Mouse (Mus musculus) kidney, embryonic 14.5 days (tissue): ENCODE measurements at regions not wholly inside any gene's neighbourhood (a gene's known extent, or its start where the extent isn't known, plus 50 kb on each side); places are given as distances from the start of the nearest gene placed in this dataset.

Experiments
- ATAC-seq: fragments of 200-750 bp; cut with Nextera tagmentation; 2 replicates; pipeline ENCODE4 v1.8.0; 2017; ENCODE audit warnings: moderate number of reproducible peaks, mild to moderate bottlenecking, moderate TSS enrichment, moderate library complexity; ENCODE audit not compliant: low FRiP score, low TSS enrichment
- H3K27ac ChIP-seq: fragments of 300-500 bp; sonication (generic); 2 replicates; pipeline ENCODE4 v1.5.1; 2014; ENCODE audit warnings: low read depth, mild to moderate bottlenecking, low read length, moderate library complexity, mixed read lengths
- H3K27me3 ChIP-seq: fragments of 300-500 bp; sonication (generic); 2 replicates; pipeline ENCODE4 v1.6.1; 2014; ENCODE audit warnings: mild to moderate bottlenecking, low read length; ENCODE audit not compliant: control insufficient read depth, insufficient read depth
- H3K36me3 ChIP-seq: fragments of 300-500 bp; sonication (generic); 2 replicates; pipeline ENCODE4 v1.6.1; 2014; ENCODE audit warnings: low read length, mixed read lengths; ENCODE audit not compliant: control insufficient read depth, insufficient read depth
- H3K4me1 ChIP-seq: fragments of 300-500 bp; sonication (generic); 2 replicates; pipeline ENCODE4 v1.6.1; 2014; ENCODE audit warnings: low read length, mixed read lengths; ENCODE audit not compliant: control insufficient read depth, insufficient read depth
- H3K4me2 ChIP-seq: fragments of 300-500 bp; sonication (generic); replicated peaks from 2 replicates; pipeline ENCODE4 v1.6.1; 2014; ENCODE audit warnings: low read depth, mild to moderate bottlenecking, low read length
- H3K4me3 ChIP-seq: fragments of 300-500 bp; sonication (generic); 2 replicates; pipeline ENCODE4 v1.5.1; 2014; ENCODE audit warnings: mild to moderate bottlenecking, low read length
- H3K9ac ChIP-seq: fragments of 300-500 bp; sonication (generic); 2 replicates; pipeline ENCODE4 v1.6.1; 2014; ENCODE audit warnings: low read depth, mild to moderate bottlenecking, low read length, moderate library complexity
- H3K9me3 ChIP-seq: fragments of 300-500 bp; sonication (generic); 2 replicates; pipeline ENCODE4 v1.6.1; 2016; ENCODE audit warnings: low read length; ENCODE audit not compliant: control insufficient read depth
- WGBS: fragments of 180-500 bp; shearing (Covaris S2); extraction: QIAGEN DNeasy Blood & Tissue Kit; methylation state at CpG from one replicate; pipeline ENCODE4 v1.1.7; 2014; 5-methylcytosine and 5-hydroxymethylcytosine counted together

DNA sequence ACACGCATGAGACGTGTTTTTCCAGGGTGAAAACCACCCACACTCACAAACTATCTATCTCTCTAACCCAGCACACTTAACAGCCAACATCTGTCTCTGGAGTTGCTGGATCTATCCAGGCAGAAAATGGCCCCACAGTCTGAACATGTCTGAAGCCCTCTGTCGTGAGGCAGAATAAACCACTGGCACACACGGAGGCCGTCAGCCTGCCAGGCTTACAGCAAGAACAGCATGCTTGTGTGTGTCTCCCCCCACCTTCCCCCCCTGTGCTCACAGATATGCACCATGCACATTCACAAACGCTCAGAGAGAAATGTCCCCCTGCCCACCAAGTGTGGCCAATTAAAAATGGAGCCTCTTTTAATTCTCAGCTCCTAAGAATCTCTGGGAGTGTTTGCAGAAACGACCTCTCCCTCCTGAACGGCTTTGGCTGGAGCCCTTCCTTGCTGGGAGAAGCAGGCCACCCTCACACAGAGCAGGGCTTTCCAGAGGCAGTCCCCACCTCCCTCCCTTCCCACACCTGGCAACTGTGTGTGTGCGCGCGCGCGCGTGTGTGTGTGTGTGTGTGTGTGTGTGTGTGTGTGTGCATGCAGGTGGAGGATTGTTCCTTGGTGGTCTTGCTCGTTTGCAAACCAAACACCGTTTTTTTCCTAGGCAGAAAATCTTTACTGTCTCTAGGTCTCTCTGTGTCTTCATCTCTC, 88.7 kb downstream of the Edn3 start:
- no peaks in the 10 kb centered on the region for H3K27me3 ChIP-seq
- 0 out of 2 replicates have a peak, but pooled peaks have one; percentile 25 for ATAC-seq
- H3K9ac ChIP-seq: no peak overlapping the region
- H3K27ac ChIP-seq: no peak overlapping the region
- H3K4me1 ChIP-seq: peaks cover 18% of the 10 kb centered on the region; the same call in 1 of the 2 replicates
- no peaks in the 10 kb centered on the region for H3K36me3 ChIP-seq
- no peaks in the 10 kb centered on the region for H3K9me3 ChIP-seq
- 52% methylated on average over 16 of the region's 16 CpGs for WGBS
- H3K4me2 ChIP-seq: no peak overlapping the region
- H3K4me3 ChIP-seq: no peak overlapping the region

- no peaks in the 10 kb centered on the region for H3K36me3 ChIP-seq
- peaks cover 18% of the 10 kb centered on the region; the same call in 1 of the 2 replicates for H3K4me1 ChIP-seq
- WGBS: 46% methylated on average over 16 of the region's 16 CpGs
- ATAC-seq: no peak
- H3K9ac ChIP-seq: no peak overlapping the region
- H3K9me3 ChIP-seq: no peaks in the 10 kb centered on the region
- peak overlapping the region; percentile 32; the same call in 1 of the 2 replicates for H3K27ac ChIP-seq
- H3K4me2 ChIP-seq: no peak overlapping the region
- H3K27me3 ChIP-seq: no peaks in the 10 kb centered on the region
- no peak overlapping the region for H3K4me3 ChIP-seq
Observed at GRCm38 (mm10) chr2:174850860-174851259, 90.4 kb downstream of the Edn3 start.

- 14% methylated on average over 22 of the region's 22 CpGs for WGBS
- H3K4me1 ChIP-seq: peaks cover 18% of the 10 kb centered on the region; the same call in 1 of the 2 replicates
- ATAC-seq: peak; percentile 63
- H3K27ac ChIP-seq: peak overlapping the region; percentile 74; the same call in 1 of the 2 replicates
- no peaks in the 10 kb centered on the region for H3K9me3 ChIP-seq
- H3K4me3 ChIP-seq: no peak overlapping the region
- H3K4me2 ChIP-seq: no peak overlapping the region
- H3K27me3 ChIP-seq: no peaks in the 10 kb centered on the region
- H3K36me3 ChIP-seq: no peaks in the 10 kb centered on the region
- H3K9ac ChIP-seq: no peak overlapping the region
Observed at GRCm38 (mm10) chr2:174851525-174852330, 91.3 kb downstream of the Edn3 start.

GRCm38 (mm10) chr2:174853786-174854185, 93.4 kb downstream of the Edn3 start:
- Histone ChIP-seq H3K4me3 (no peak overlapping the region), H3K9me3 (no peaks in the 10 kb centered on the region), H3K4me2 (no peak overlapping the region), H3K36me3 (no peaks in the 10 kb centered on the region), H3K27me3 (no peaks in the 10 kb centered on the region), H3K9ac (no peak overlapping the region), H3K27ac (no peak overlapping the region), H3K4me1 (peaks cover 25% of the 10 kb centered on the region)
- ATAC-seq: no peak
- WGBS: 74% methylated on average over 8 of the region's 8 CpGs

DNA sequence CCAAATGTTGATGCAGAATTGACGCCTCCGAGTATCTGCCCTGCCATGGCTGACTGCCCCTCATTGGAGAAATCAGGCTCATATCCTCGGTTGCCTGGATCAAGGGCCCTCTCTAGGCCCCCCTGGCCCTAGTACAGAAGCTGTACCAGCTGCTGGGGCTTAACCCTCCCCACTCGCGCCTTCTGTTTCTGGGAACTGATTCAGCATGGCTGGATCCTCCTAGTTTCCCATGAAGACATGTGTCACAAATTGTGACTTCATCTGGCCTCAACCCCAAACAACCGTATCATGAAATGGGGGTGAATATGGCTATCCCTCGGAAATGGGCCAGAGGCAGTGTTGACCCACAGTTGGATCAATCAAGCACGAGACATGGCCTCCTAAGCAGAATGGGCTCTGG, 95.1 kb downstream of the Edn3 start:
- Histone ChIP-seq H3K4me2 (no peak overlapping the region), H3K9ac (no peak overlapping the region), H3K36me3 (no peaks in the 10 kb centered on the region), H3K4me1 (peaks cover 23% of the 10 kb centered on the region), H3K27me3 (no peaks in the 10 kb centered on the region), H3K27ac (no peak overlapping the region), H3K4me3 (no peak overlapping the region), H3K9me3 (no peaks in the 10 kb centered on the region)
- WGBS: 77% methylated on average over 8 of the region's 8 CpGs
- no peak for ATAC-seq

DNA sequence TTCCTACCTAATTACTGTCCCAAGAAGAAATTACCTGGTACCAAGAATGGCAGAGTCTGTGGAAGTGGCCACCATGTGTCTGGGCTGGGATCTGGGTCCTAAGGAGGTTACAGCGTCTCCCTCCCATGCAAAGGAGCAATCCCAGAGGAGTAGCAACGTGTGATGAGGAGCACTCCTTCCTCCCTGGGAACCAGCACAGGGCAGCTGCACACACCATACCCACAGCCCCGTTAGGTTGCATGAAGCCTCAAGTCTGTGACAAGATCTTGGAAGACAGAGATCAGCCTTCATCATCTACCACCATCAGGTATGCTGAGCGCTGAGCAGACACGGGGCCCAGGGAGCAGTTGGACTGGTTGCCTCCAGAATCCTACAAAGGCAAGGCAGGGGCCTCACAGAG, 95.7 kb downstream of the Edn3 start:
- WGBS: 95% methylated on average over 5 of the region's 5 CpGs
- peaks cover 23% of the 10 kb centered on the region for H3K4me1 ChIP-seq

GRCm38 (mm10) chr2:174858011-174858834, 97.8 kb downstream of the Edn3 start:
- Histone ChIP-seq H3K4me3 (no peak overlapping the region), H3K4me2 (no peak overlapping the region), H3K27me3 (no peaks in the 10 kb centered on the region), H3K4me1 (peaks cover 16% of the 10 kb centered on the region), H3K9me3 (no peaks in the 10 kb centered on the region), H3K27ac (peak overlapping the region; percentile 90), H3K9ac (peak overlapping the region; percentile 23; the same call in 1 of the 2 replicates), H3K36me3 (no peaks in the 10 kb centered on the region)
- 11% methylated on average over 15 of the region's 15 CpGs for WGBS
- peak; percentile 82 for ATAC-seq

More for the DNA sequence above, 95.7 kb downstream of the Edn3 start:
- H3K4me2 ChIP-seq: no peak overlapping the region
- H3K36me3 ChIP-seq: no peaks in the 10 kb centered on the region
- no peak overlapping the region for H3K4me3 ChIP-seq
- H3K27me3 ChIP-seq: no peaks in the 10 kb centered on the region
- no peaks in the 10 kb centered on the region for H3K9me3 ChIP-seq
- no peak for ATAC-seq
- no peak overlapping the region for H3K27ac ChIP-seq
- H3K9ac ChIP-seq: no peak overlapping the region

DNA sequence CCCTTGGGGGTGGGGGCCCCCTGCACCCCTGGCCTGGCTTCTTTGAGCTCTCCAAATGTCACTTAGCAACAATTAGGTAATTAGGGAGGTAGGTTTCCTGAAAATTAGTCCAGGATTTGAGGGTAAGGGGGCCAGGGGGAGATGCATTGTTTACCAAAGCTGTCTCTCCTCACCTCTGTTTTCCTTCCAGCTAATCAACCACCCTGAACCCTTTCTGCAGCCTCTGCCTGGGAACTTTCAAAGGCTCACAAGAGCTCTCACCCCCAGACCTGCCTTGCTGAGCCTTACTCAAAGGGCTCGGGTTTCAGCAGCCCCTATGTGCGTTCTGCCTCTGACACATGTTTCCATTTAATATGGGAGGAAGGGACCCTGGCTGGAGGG, 98.4 kb downstream of the Edn3 start:
- H3K4me3 ChIP-seq: no peak overlapping the region
- no peaks in the 10 kb centered on the region for H3K27me3 ChIP-seq
- peak; percentile 89 for ATAC-seq
- no peaks in the 10 kb centered on the region for H3K9me3 ChIP-seq
- peak overlapping the region; percentile 23; the same call in 1 of the 2 replicates for H3K9ac ChIP-seq
- peaks cover 16% of the 10 kb centered on the region for H3K4me1 ChIP-seq
- peak overlapping the region; percentile 90 for H3K27ac ChIP-seq
- H3K4me2 ChIP-seq: no peak overlapping the region
- 11% methylated on average over 2 of the region's 2 CpGs for WGBS
- H3K36me3 ChIP-seq: no peaks in the 10 kb centered on the region
